Mouse (Mus musculus) kidney, adult 2 months (tissue): ENCODE data around the gene Pkp4.

Experiments
- CTCF ChIP-seq: fragments of 200-500 bp; conservative IDR thresholded peaks from 2 replicates; pipeline ENCODE4 v1.5.1; 2011; ENCODE audit warnings: low read depth, mild to moderate bottlenecking, control low read depth, low read length, moderate library complexity, mixed read lengths; ENCODE audit not compliant: insufficient read depth, insufficient read length
- POLR2A ChIP-seq: fragments of 200-500 bp; IDR thresholded peaks from one replicate; pipeline ENCODE4 v1.6.1; 2011; ENCODE audit warnings: low read depth, low read length, control low read depth

DNA sequence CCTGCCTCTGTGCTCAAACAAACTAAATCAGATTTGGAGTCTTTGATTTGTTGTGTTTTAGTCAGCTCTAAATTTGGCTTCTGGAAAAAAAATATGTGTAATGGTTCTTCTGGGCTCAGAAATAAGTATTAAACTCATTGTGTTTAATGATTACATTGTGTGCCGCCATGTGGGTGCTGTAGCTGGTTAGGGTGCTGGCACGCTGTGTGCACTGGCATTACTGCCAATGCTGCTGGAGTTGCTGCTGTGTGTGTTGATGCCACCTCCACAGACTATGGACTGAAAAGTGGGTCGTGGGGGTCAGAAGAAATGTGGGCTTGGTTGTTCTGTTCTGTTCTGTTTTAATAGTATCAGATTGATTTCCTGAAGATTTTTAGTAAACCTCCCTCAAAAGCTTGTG is 92.8 kb downstream of the Pkp4 start:
- TF ChIP-seq POLR2A (no peak), CTCF (no peak)
